ENCODE assay signal across 25 mouse cellular contexts in the genomic region with DNA sequence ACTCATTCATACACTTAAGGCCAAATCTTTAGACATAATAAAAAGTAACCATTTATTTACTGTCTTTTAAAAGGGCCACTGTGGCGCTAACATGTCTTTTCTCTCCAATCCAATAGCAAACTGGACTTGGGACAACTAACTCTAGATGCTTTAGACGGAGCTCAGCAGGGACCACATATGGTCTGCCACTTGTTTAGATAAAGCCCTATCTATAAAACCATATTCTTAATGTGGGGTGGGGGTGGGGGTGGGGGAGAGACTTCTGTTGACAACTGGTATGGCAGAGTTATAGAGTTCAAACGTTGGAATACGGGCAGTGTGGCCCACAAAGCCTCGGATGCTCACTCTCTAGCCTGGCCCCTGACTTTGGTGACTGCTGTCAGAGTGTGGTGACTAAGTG. TPM values are rescaled to one million over a fixed set of nuclear protein-coding genes. Genes with fewer than 3 reads are reported as not detected.
DNase-seq lines count a peak whose midpoint lies in the region; ATAC-seq lines count a peak whose summit lies in the region.
"Had no signal": no experiment of that assay in that cellular context is flagged by ENCODE, and none has a peak within 500 bp of the region (broad histone marks: within the 10 kb centered on the region; RNA-seq: fewer than 3 reads in every experiment).

No protein-coding gene starts in this region.

- 52% methylated on average over 5 of the region's 5 CpGs for WGBS in liver, embryonic 11.5 days
- 19% methylated on average over 5 of the region's 5 CpGs for WGBS in liver, embryonic 15.5 days (ENCODE audit: insufficient replicate concordance)

- H3K36me3 ChIP-seq in liver, embryonic 11.5 days (ENCODE audit: control insufficient read depth, insufficient read depth, low read length), result no peaks in the 10 kb centered on the region
- H3K36me3 ChIP-seq in liver, embryonic 15.5 days (replicated peaks), result peaks cover 7% of the 10 kb centered on the region
- H3K36me3 ChIP-seq: heart, embryonic 15.5 days had no signal

- no peaks in the 10 kb centered on the region for H3K27me3 ChIP-seq in liver, embryonic 11.5 days (replicated peaks; ENCODE audit: control insufficient read depth, insufficient read depth, low read length)
- H3K27me3 ChIP-seq in liver, embryonic 15.5 days, result no peaks in the 10 kb centered on the region
- H3K27me3 ChIP-seq: embryonic facial prominence, embryonic 15.5 days; heart, embryonic 15.5 days; hindbrain, embryonic 13.5 days; Patski had no signal

- H3K27ac ChIP-seq in liver, embryonic 11.5 days (ENCODE audit: low read depth, low read length), result no peak overlapping the region
- no peak overlapping the region for H3K27ac ChIP-seq in liver, embryonic 15.5 days (replicated peaks)
- H3K27ac ChIP-seq: embryonic facial prominence, embryonic 15.5 days; forebrain, embryonic 10.5 days; heart, adult 2 months; heart, embryonic 15.5 days; hindbrain, embryonic 13.5 days; hindbrain, postnatal 0 days had no signal

- no peaks in the 10 kb centered on the region for H3K9me3 ChIP-seq in liver, embryonic 11.5 days (ENCODE audit: control insufficient read depth, low read length)
- no peaks in the 10 kb centered on the region for H3K9me3 ChIP-seq in liver, embryonic 15.5 days (replicated peaks)
- H3K9me3 ChIP-seq: embryonic facial prominence, embryonic 15.5 days; heart, embryonic 15.5 days had no signal

- H3K4me3 ChIP-seq in liver, embryonic 11.5 days (ENCODE audit: low read depth, low read length), result no peak overlapping the region
- no peak overlapping the region for H3K4me3 ChIP-seq in liver, embryonic 15.5 days (replicated peaks)
- H3K4me3 ChIP-seq: embryonic facial prominence, embryonic 15.5 days; erythroblast, embryonic 14.5 days; forebrain, embryonic 10.5 days; heart, adult 2 months; heart, embryonic 15.5 days; hindbrain, embryonic 13.5 days had no signal

- peaks cover 5% of the 10 kb centered on the region for H3K4me1 ChIP-seq in liver, embryonic 11.5 days (replicated peaks; ENCODE audit: control insufficient read depth, insufficient read depth, low read length)
- H3K4me1 ChIP-seq in liver, embryonic 15.5 days (replicated peaks), result peaks cover 15% of the 10 kb centered on the region; the same call in 1 of the 2 replicates
- H3K4me1 ChIP-seq: heart, embryonic 15.5 days had no signal

- intact Hi-C loops in gastrocnemius, postnatal 36 days (cut with DNase I), result no loop called here

- peak; percentile 11 for DNase-seq in c-Kit-positive CD71-positive TER-119-positive erythroid progenitor cells, embryonic 14.5 days (ENCODE audit: low spot score)
- no peak for DNase-seq in liver, embryonic 11.5 days (ENCODE audit: low spot score)
- no peak for DNase-seq in adrenal gland, postnatal 4 days (ENCODE audit: low spot score in 2 of 2)
- DNase-seq in gastrocnemius, postnatal 36 days, result no peak
- DNase-seq: adrenal gland, postnatal 14 days; cerebellum, adult 2 months; cerebellum, postnatal 10 days; embryo, embryonic 11 days; heart, adult 2 months; heart, postnatal 14 days had no signal

- no peak overlapping the region for H3K9ac ChIP-seq in liver, embryonic 11.5 days (ENCODE audit: low read depth, low read length)
- no peak overlapping the region for H3K9ac ChIP-seq in liver, embryonic 15.5 days
- H3K9ac ChIP-seq: embryonic facial prominence, embryonic 15.5 days; heart, embryonic 15.5 days; hindbrain, embryonic 13.5 days had no signal

- ATAC-seq in liver, embryonic 11.5 days (replicated peaks; ENCODE audit: low FRiP score), result peak; percentile 81
- peak; percentile 49 for ATAC-seq in liver, embryonic 15.5 days (ENCODE audit: insufficient read depth)
- peak; percentile 67 for ATAC-seq in megakaryocyte-erythroid progenitor cell, adult 5-6 weeks (replicated peaks; ENCODE audit: low FRiP score, low TSS enrichment, poor library complexity, severe bottlenecking)
- ATAC-seq in inflammation-experienced regulatory T-cells, adult 6 months, result no peak
- ATAC-seq: activated CD4-positive, CD25-positive, alpha-beta regulatory T cell, adult 4 months; forebrain, embryonic 14.5 days; hindbrain, postnatal 0 days; Patski had no signal

- H3K4me2 ChIP-seq in liver, embryonic 11.5 days, result no peak overlapping the region
- H3K4me2 ChIP-seq in liver, embryonic 15.5 days, result no peak overlapping the region
- H3K4me2 ChIP-seq: embryonic facial prominence, embryonic 15.5 days; heart, embryonic 11.5 days; heart, embryonic 15.5 days; hindbrain, embryonic 13.5 days had no signal

RNA-seq across cellular contexts. Expression of gene 9130230L23Rik, which starts 27.6 kb away (rescaled TPM):
- not detected in 2 replicates for polyA plus RNA-seq in liver, embryonic 11.5 days (2014; fragmentation: Nextera tagmentation; extraction: Ambion mirVana)
- 0.12 TPM in 1 of 2 replicates, not detected in the other for polyA plus RNA-seq in liver, embryonic 15.5 days (2015; fragmentation: Nextera tagmentation; extraction: Ambion mirVana)
- total RNA-seq in megakaryocyte-erythroid progenitor cell, adult 5-6 weeks (2014; fragmentation: Nextera tagmentation), result not detected in 2 replicates
- total RNA-seq in megakaryocyte-erythroid progenitor cell, adult 5-6 weeks (2017), result not detected in 2 replicates
- polyA plus RNA-seq in inflammation-experienced regulatory T-cells, adult 6 months (2017; shearing (Covaris generic)), result under 1 TPM in 2 of 3 experiments, not detected in 1; 0.88 to 0.96 TPM
- total RNA-seq in adrenal gland, postnatal 4 days (2021), result under 1 TPM; 0.39 to 0.40 TPM
- total RNA-seq in gastrocnemius, postnatal 36 days (2021), result not detected
- total RNA-seq: heart, adult 2 months; heart, postnatal 14 days; hematopoietic stem cell, adult 5-6 weeks; hindbrain, postnatal 0 days had no signal
- polyA plus RNA-seq: cerebellum, adult 2 months; embryonic facial prominence, embryonic 11.5 days; erythroblast, embryonic 14.5 days; forebrain, embryonic 10.5 days; forebrain, embryonic 14.5 days; hindbrain, postnatal 0 days; Patski had no signal
